Comparison of ENCODE assay signal across 8 mouse cellular contexts in the genomic region with DNA sequence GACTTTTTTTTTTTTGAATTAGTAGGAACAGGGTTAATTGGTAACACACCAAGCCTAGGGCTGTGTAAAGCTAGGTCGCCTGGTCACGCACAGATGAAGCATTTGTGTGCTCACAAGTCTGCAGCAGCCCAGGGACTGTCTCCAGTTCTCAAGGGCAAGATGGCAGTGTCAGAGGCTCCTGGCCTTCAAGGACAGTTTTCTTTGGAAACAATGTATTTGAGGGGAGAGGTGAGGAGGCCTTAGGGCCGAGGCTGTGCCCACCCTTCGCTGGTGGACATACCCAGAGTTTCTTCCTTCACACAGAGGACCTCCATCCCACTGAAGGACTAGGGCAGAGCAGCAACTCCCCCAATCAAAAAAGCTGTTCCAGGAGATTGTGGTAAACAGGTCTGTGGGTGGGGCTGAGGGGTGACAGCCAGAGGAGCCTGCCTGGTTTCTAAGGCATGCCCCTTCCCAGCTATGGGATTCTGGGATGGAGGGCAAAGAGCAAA. TPM values are rescaled to one million over a fixed set of nuclear protein-coding genes. Genes with fewer than 3 reads are reported as not detected.
DNase-seq lines count a peak whose midpoint lies in the region; ATAC-seq and TF ChIP-seq lines count a peak whose summit lies in the region.

No protein-coding gene starts in this region.

- 33% methylated on average over 4 of the region's 4 CpGs for WGBS in embryonic facial prominence, embryonic 15.5 days
- WGBS in hindbrain, postnatal 0 days, result 30% methylated on average over 4 of the region's 4 CpGs
- WGBS in liver, embryonic 15.5 days (ENCODE audit: insufficient replicate concordance), result 35% methylated on average over 4 of the region's 4 CpGs
- WGBS in stomach, embryonic 15.5 days, result 46% methylated on average over 4 of the region's 4 CpGs

- peak; percentile 55 to 79 for DNase-seq in adrenal gland, adult (ENCODE audit: inconsistent age in 2 of 2, low spot score in 1 of 2)
- DNase-seq in adrenal gland, postnatal 25 days, result no peak
- DNase-seq in MEL-GATA-1-ER (ENCODE audit: extremely low read depth, low read depth), result peak; percentile 37
- no peak for DNase-seq in hindbrain, postnatal 0 days (ENCODE audit: low spot score)
- no peak for DNase-seq in embryo, embryonic 11 days

- no peak overlapping the region for H3K4me3 ChIP-seq in embryonic facial prominence, embryonic 15.5 days (replicated peaks)
- no peak overlapping the region for H3K4me3 ChIP-seq in hindbrain, postnatal 0 days (ENCODE audit: low read length)
- H3K4me3 ChIP-seq in liver, embryonic 15.5 days (replicated peaks), result peak overlapping the region; percentile 64
- no peak overlapping the region for H3K4me3 ChIP-seq in stomach, embryonic 15.5 days (replicated peaks)

- H3K27me3 ChIP-seq in embryonic facial prominence, embryonic 15.5 days, result no peaks in the 10 kb centered on the region
- no peaks in the 10 kb centered on the region for H3K27me3 ChIP-seq in hindbrain, postnatal 0 days (ENCODE audit: insufficient read depth, low read length)
- H3K27me3 ChIP-seq in liver, embryonic 15.5 days, result no peaks in the 10 kb centered on the region
- H3K27me3 ChIP-seq in stomach, embryonic 15.5 days (replicated peaks), result no peaks in the 10 kb centered on the region

- no peak overlapping the region for H3K9ac ChIP-seq in embryonic facial prominence, embryonic 15.5 days
- H3K9ac ChIP-seq in hindbrain, postnatal 0 days (replicated peaks; ENCODE audit: low read length), result peak overlapping the region; percentile 40; the same call in 1 of the 2 replicates
- H3K9ac ChIP-seq in liver, embryonic 15.5 days, result peak overlapping the region; percentile 65
- no peak overlapping the region; the same call in 1 of the 2 replicates for H3K9ac ChIP-seq in stomach, embryonic 15.5 days

- TF ChIP-seq CTCF in hindbrain, postnatal 0 days (IDR thresholded peaks at IDR 0.05; ENCODE audit: low read depth), result no peak

- peak overlapping the region; percentile 99 for H3K27ac ChIP-seq in embryonic facial prominence, embryonic 15.5 days (replicated peaks)
- H3K27ac ChIP-seq in hindbrain, postnatal 0 days, result peak overlapping the region; percentile 95
- H3K27ac ChIP-seq in liver, embryonic 15.5 days (replicated peaks), result peak overlapping the region; percentile 97
- H3K27ac ChIP-seq in stomach, embryonic 15.5 days, result peak overlapping the region; percentile 99

- H3K9me3 ChIP-seq in embryonic facial prominence, embryonic 15.5 days (replicated peaks), result no peaks in the 10 kb centered on the region
- H3K9me3 ChIP-seq in hindbrain, postnatal 0 days (ENCODE audit: low read length), result no peaks in the 10 kb centered on the region
- H3K9me3 ChIP-seq in liver, embryonic 15.5 days (replicated peaks), result no peaks in the 10 kb centered on the region
- H3K9me3 ChIP-seq in stomach, embryonic 15.5 days, result no peaks in the 10 kb centered on the region

- peak overlapping the region; percentile 63 for H3K4me2 ChIP-seq in embryonic facial prominence, embryonic 15.5 days (replicated peaks)
- H3K4me2 ChIP-seq in hindbrain, postnatal 0 days (ENCODE audit: low read depth, low read length), result peak overlapping the region; percentile 60
- peak overlapping the region; percentile 82 for H3K4me2 ChIP-seq in liver, embryonic 15.5 days
- peak overlapping the region; percentile 70 for H3K4me2 ChIP-seq in stomach, embryonic 15.5 days

- H3K36me3 ChIP-seq in embryonic facial prominence, embryonic 15.5 days, result peaks cover 10% of the 10 kb centered on the region
- peaks cover 9% of the 10 kb centered on the region; the same call in 1 of the 2 replicates for H3K36me3 ChIP-seq in hindbrain, postnatal 0 days (ENCODE audit: insufficient read depth, low read length)
- H3K36me3 ChIP-seq in liver, embryonic 15.5 days (replicated peaks), result peaks cover 11% of the 10 kb centered on the region
- no peaks in the 10 kb centered on the region for H3K36me3 ChIP-seq in stomach, embryonic 15.5 days

- H3K4me1 ChIP-seq in embryonic facial prominence, embryonic 15.5 days, result peaks cover 85% of the 10 kb centered on the region
- peaks cover 35% of the 10 kb centered on the region for H3K4me1 ChIP-seq in hindbrain, postnatal 0 days (ENCODE audit: insufficient read depth, low read length)
- peaks cover 98% of the 10 kb centered on the region for H3K4me1 ChIP-seq in liver, embryonic 15.5 days (replicated peaks)
- peaks cover 60% of the 10 kb centered on the region for H3K4me1 ChIP-seq in stomach, embryonic 15.5 days

- ATAC-seq in embryonic facial prominence, embryonic 15.5 days (ENCODE audit: insufficient number of reproducible peaks, low FRiP score, low TSS enrichment, low read depth), result no peak
- no peak for ATAC-seq in hindbrain, postnatal 0 days
- ATAC-seq in liver, embryonic 15.5 days (ENCODE audit: insufficient read depth), result peak; percentile 21; the same call in 1 of the 2 replicates
- ATAC-seq in stomach, embryonic 15.5 days (ENCODE audit: insufficient read depth, low FRiP score, low read depth), result no peak

RNA-seq across cellular contexts. Expression of a gene that starts 27.7 kb away (rescaled TPM):
- 40.4 and 63.3 TPM in 2 replicates for total RNA-seq in adrenal gland, postnatal 25 days (2021)
- 32.5 and 37.4 TPM in 2 replicates for polyA plus RNA-seq in embryonic facial prominence, embryonic 15.5 days (2015; fragmentation: Nextera tagmentation; extraction: Ambion mirVana)
- total RNA-seq in hindbrain, postnatal 0 days (2014; rRNA removed), result 19.8 and 43.2 TPM in 2 replicates
- 12.5 and 13.7 TPM in 2 replicates for polyA plus RNA-seq in hindbrain, postnatal 0 days (2015; fragmentation: Nextera tagmentation; extraction: Ambion mirVana)
- polyA plus RNA-seq in liver, embryonic 15.5 days (2015; fragmentation: Nextera tagmentation; extraction: Ambion mirVana), result 12.9 and 13.1 TPM in 2 replicates
- polyA plus RNA-seq in stomach, embryonic 15.5 days (2015; fragmentation: Nextera tagmentation; extraction: Ambion mirVana), result 25.3 and 27.7 TPM in 2 replicates

RNA-seq across cellular contexts. Expression of a gene that starts 30.3 kb away (rescaled TPM):
- total RNA-seq in adrenal gland, postnatal 25 days (2021), result 39.1 and 39.7 TPM in 2 replicates
- 5.9 and 7.5 TPM in 2 replicates for polyA plus RNA-seq in embryonic facial prominence, embryonic 15.5 days (2015; fragmentation: Nextera tagmentation; extraction: Ambion mirVana)
- 2.1 and 6.0 TPM in 2 replicates for total RNA-seq in hindbrain, postnatal 0 days (2014; rRNA removed)
- polyA plus RNA-seq in hindbrain, postnatal 0 days (2015; fragmentation: Nextera tagmentation; extraction: Ambion mirVana), result 1.8 and 2.8 TPM in 2 replicates
- polyA plus RNA-seq in liver, embryonic 15.5 days (2015; fragmentation: Nextera tagmentation; extraction: Ambion mirVana), result 7.1 and 7.9 TPM in 2 replicates
- polyA plus RNA-seq in stomach, embryonic 15.5 days (2015; fragmentation: Nextera tagmentation; extraction: Ambion mirVana), result 5.5 TPM in 2 replicates

RNA-seq across cellular contexts. Expression of a gene that starts 46.6 kb away (rescaled TPM):
- total RNA-seq in adrenal gland, postnatal 25 days (2021), result 1.3 and 2.0 TPM in 2 replicates
- 3.4 and 3.6 TPM in 2 replicates for polyA plus RNA-seq in embryonic facial prominence, embryonic 15.5 days (2015; fragmentation: Nextera tagmentation; extraction: Ambion mirVana)
- total RNA-seq in hindbrain, postnatal 0 days (2014; rRNA removed), result 7.5 and 10.1 TPM in 2 replicates
- 7.1 and 7.5 TPM in 2 replicates for polyA plus RNA-seq in hindbrain, postnatal 0 days (2015; fragmentation: Nextera tagmentation; extraction: Ambion mirVana)
- polyA plus RNA-seq in liver, embryonic 15.5 days (2015; fragmentation: Nextera tagmentation; extraction: Ambion mirVana), result 2.8 and 2.9 TPM in 2 replicates
- polyA plus RNA-seq in stomach, embryonic 15.5 days (2015; fragmentation: Nextera tagmentation; extraction: Ambion mirVana), result 2.3 and 2.4 TPM in 2 replicates

Comparison
In these comparisons a context has a peak if more than half of its experiments do, and no peak if none do; other contexts are left out.
1. DNase-seq: peak in adrenal gland, adult (2 of 2) and MEL-GATA-1-ER (single experiment); none in adrenal gland, postnatal 25 days (single experiment), hindbrain, postnatal 0 days (single experiment) and embryo, embryonic 11 days (single experiment).
2. H3K9ac ChIP-seq: peak in hindbrain, postnatal 0 days (single experiment) and liver, embryonic 15.5 days (single experiment); none in embryonic facial prominence, embryonic 15.5 days (single experiment) and stomach, embryonic 15.5 days (single experiment).
3. Peak in every context shown above with its lines, with median percentiles within 50 percentile points of each other: H3K27ac ChIP-seq and H3K4me2 ChIP-seq.